Mouse (Mus musculus) liver, postnatal 0 days (tissue): Measurements from ENCODE around the gene Uhrf1bp1. TPM values are rescaled to one million over a fixed set of nuclear protein-coding genes. Genes with fewer than 3 reads are reported as not detected.

Source experiments
- ATAC-seq: fragments of 200-750 bp; cut with Nextera tagmentation; 2 replicates; pipeline ENCODE4 v1.8.0; 2017; ENCODE audit warnings: mild to moderate bottlenecking, moderate library complexity
- DNase-seq: peaks from one replicate; pipeline ENCODE4 v3.0.0-alpha.2; 2016
- H3K27ac ChIP-seq: fragments of 300-500 bp; sonication (generic); 2 replicates; pipeline ENCODE4 v1.5.1; 2014; ENCODE audit warnings: antibody characterized with exemption, moderate library complexity, mild to moderate bottlenecking, low read depth
- H3K27me3 ChIP-seq: fragments of 300-500 bp; sonication (generic); 2 replicates; pipeline ENCODE4 v1.6.1; 2014; ENCODE audit warnings: low read length, control low read depth, mixed read lengths; ENCODE audit not compliant: insufficient read depth
- H3K36me3 ChIP-seq: fragments of 300-500 bp; sonication (generic); replicated peaks from 2 replicates; pipeline ENCODE4 v1.6.1; 2014; ENCODE audit warnings: mild to moderate bottlenecking, control low read depth, low read length, moderate library complexity, mixed read lengths; ENCODE audit not compliant: insufficient read depth
- H3K4me1 ChIP-seq: fragments of 300-500 bp; sonication (generic); 2 replicates; pipeline ENCODE4 v1.6.1; 2014; ENCODE audit warnings: antibody characterized with exemption, mild to moderate bottlenecking, control low read depth; ENCODE audit not compliant: insufficient read depth
- H3K4me2 ChIP-seq: fragments of 300-500 bp; sonication (generic); 2 replicates; pipeline ENCODE4 v1.6.1; 2014; ENCODE audit warnings: low read depth, mild to moderate bottlenecking, low read length, moderate library complexity, mixed read lengths
- H3K4me3 ChIP-seq: fragments of 300-500 bp; sonication (generic); 2 replicates; pipeline ENCODE4 v1.5.1; 2014; ENCODE audit warnings: low read depth, low read length
- H3K9ac ChIP-seq: fragments of 300-500 bp; sonication (generic); replicated peaks from 2 replicates; pipeline ENCODE4 v1.6.1; 2014; ENCODE audit warnings: mild to moderate bottlenecking, moderate library complexity
- H3K9me3 ChIP-seq: fragments of 300-500 bp; sonication (generic); 2 replicates; pipeline ENCODE4 v1.6.1; 2016; ENCODE audit warnings: mild to moderate bottlenecking, control low read depth, low read length, mixed read lengths
- CTCF ChIP-seq: sonication (generic); IDR thresholded peaks from 2 replicates; pipeline ENCODE4 v1.5.1; 2016; ENCODE audit warnings: antibody characterized with exemption, low read depth
- EP300 ChIP-seq: IDR thresholded peaks from 2 replicates; pipeline ENCODE4 v1.6.1; 2016; ENCODE audit warnings: antibody characterized with exemption, low read depth, mild to moderate bottlenecking
- WGBS: fragments of 180-500 bp; shearing (Covaris S2); extraction: QIAGEN DNeasy Blood & Tissue Kit; methylation state at CpG from one replicate; pipeline ENCODE4 v1.1.7; 2014; ENCODE audit not compliant: insufficient replicate concordance; 5-methylcytosine and 5-hydroxymethylcytosine counted together
- polyA plus RNA-seq: library from polyadenylated mRNA; unstranded; fragments of >200 nt; fragmentation: Nextera tagmentation; extraction: Ambion mirVana; gene quantifications from 2 replicates; pipeline ENCODE4 v1.2.1, GENCODE M21; 2015

Uhrf1bp1 gene
- polyA plus RNA-seq, 1 experiment from 2014 or later: 2.2 TPM

DNA sequence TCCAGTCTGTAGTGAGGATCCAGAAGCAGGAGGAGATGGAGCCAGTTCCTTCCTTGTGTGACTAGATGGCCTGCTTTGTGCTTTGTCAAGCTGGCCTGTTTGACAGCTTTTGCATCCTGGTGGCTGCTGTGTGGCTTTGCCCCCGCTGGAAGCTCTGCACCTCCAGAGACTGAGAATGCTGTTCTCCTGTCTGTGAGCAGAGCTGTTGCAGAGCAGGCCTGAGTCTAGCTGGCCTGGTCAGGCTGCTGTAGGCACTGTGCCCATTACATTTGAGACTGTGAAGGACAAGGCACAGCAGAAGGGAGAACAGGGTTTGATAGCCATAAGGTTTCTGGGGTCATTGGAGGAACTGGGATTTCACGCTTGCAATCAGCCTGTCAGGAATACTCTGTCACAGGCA, 85.5 kb downstream of the Uhrf1bp1 start:
- no peaks in the 10 kb centered on the region for H3K9me3 ChIP-seq
- H3K36me3 ChIP-seq: no peaks in the 10 kb centered on the region
- no peak overlapping the region for H3K27ac ChIP-seq
- no peaks in the 10 kb centered on the region for H3K27me3 ChIP-seq
- H3K9ac ChIP-seq: no peak overlapping the region
- 67% methylated on average over 2 of the region's 2 CpGs for WGBS
- H3K4me2 ChIP-seq: no peak overlapping the region
- ATAC-seq: no peak
- TF ChIP-seq CTCF (no peak), EP300 (no peak)
- DNase-seq: no peak
- H3K4me1 ChIP-seq: peaks cover 16% of the 10 kb centered on the region
- H3K4me3 ChIP-seq: no peak overlapping the region

DNA sequence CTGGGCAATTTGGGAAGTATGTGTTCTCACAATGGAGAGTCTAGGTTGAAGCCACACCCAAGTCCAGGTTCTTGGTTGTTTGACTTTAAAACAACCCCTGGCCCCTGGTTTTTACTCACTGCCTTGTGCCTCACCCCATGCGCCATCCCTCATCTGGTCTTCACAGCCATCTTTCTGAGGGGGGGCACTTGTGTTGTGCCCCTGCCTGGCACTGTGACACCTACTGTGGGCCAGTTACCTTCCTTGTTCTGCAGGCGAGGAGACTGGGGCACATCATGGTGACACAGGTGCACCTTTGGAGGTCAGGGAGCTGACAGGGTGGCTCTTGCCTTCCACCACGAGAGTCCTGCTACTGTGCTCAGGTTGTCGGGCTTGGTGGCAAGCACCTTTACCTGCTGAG, 85.9 kb downstream of the Uhrf1bp1 start:
- no peak overlapping the region for H3K27ac ChIP-seq
- H3K4me2 ChIP-seq: no peak overlapping the region
- no peaks in the 10 kb centered on the region for H3K9me3 ChIP-seq
- WGBS: 76% methylated on average over 4 of the region's 4 CpGs
- DNase-seq: no peak
- H3K4me1 ChIP-seq: peaks cover 13% of the 10 kb centered on the region
- TF ChIP-seq CTCF (no peak), EP300 (no peak)
- H3K9ac ChIP-seq: no peak overlapping the region
- H3K27me3 ChIP-seq: no peaks in the 10 kb centered on the region
- H3K36me3 ChIP-seq: no peaks in the 10 kb centered on the region
- ATAC-seq: no peak
- no peak overlapping the region for H3K4me3 ChIP-seq

DNA sequence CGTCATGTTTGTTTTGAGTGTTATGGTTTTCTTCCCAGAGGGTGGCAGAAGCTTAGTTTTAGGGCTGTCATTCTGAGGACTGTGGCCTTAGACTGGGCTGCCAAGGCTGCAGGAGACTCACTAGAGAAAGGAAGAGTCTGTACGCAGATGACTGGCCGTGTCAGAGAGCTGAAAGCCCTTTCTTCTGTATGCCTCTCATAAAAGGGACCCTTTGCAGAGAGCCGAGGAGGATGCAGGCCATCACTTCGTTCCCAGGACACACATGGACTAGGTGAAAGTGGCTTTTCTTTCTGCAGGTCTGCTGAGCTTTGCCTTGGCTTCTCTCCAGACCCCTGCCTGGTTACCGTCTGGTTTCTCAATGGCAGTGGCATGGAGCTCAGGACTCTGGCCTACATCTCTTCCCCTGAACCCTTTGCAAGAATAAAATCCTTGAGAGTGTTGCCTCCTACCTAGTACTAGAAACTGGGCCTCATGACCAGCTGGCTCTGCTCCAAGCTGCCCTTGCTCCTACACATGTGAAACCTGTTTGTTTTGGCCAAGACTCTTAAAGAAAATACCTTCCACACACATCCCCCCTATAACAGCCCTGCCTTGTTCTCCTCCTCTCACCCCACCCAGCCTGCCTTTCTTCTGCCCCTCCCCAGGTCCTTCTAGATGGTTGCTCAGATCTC, 89.4 kb downstream of the Uhrf1bp1 start:
- ATAC-seq (no peak), DNase-seq (peak; percentile 49)
- no peak overlapping the region for H3K4me3 ChIP-seq
- peaks cover 2% of the 10 kb centered on the region; the same call in 1 of the 2 replicates for H3K4me1 ChIP-seq
- H3K9ac ChIP-seq: 0 out of 2 replicates have a peak overlapping the region, but pooled peaks have one; percentile 11
- H3K9me3 ChIP-seq: no peaks in the 10 kb centered on the region
- no peaks in the 10 kb centered on the region for H3K36me3 ChIP-seq
- H3K27me3 ChIP-seq: no peaks in the 10 kb centered on the region
- no peak overlapping the region for H3K4me2 ChIP-seq
- TF ChIP-seq CTCF (no peak), EP300 (no peak)
- 61% methylated on average over 6 of the region's 6 CpGs for WGBS
- H3K27ac ChIP-seq: no peak overlapping the region

DNA sequence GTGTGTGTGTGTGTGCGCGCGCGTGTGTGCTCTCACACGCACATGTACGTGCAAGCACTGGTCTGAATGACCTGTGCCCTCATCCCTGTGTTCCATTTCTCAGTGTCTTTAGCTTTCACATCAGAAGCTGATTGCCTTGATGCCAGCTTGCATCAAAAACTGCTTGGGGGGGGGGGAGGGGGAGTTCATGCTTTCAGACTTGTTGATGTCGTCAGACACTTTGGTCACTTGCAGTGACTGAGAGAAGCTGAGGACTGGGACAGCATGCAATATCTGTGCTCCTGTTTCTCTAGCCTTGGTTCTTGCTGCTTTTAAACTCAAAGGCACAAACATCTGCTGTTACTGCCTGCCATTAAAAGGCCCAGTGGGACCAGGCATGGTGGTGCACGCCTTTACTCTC, 90.1 kb downstream of the Uhrf1bp1 start:
- no peaks in the 10 kb centered on the region for H3K27me3 ChIP-seq
- TF ChIP-seq CTCF (no peak), EP300 (no peak)
- no peak overlapping the region for H3K9ac ChIP-seq
- WGBS: 87% methylated on average over 8 of the region's 8 CpGs
- DNase-seq (no peak), ATAC-seq (no peak)
- no peaks in the 10 kb centered on the region for H3K9me3 ChIP-seq
- no peaks in the 10 kb centered on the region for H3K36me3 ChIP-seq
- peaks cover 2% of the 10 kb centered on the region; the same call in 1 of the 2 replicates for H3K4me1 ChIP-seq
- H3K27ac ChIP-seq: no peak overlapping the region
- no peak overlapping the region for H3K4me2 ChIP-seq
- H3K4me3 ChIP-seq: no peak overlapping the region

DNA sequence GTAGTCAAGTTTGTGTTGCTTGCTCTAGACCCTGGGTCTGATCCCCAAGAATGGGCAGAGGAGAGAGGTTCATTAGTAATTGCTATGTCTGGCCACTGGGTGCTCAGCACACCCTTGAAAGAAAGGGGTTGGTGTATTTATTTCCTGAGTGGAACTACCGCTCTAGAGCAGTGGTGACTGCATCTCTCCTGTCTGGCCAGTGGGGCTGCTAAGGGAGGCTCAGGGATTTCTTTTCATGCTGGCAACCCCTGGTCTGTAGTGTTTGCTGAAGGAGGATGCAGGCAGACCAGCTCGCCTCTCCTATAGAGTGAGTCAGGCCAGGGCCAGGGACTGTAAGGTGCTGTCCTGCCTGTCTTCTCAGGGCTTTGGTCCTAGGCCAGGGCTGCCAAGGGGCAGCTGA, 90.9 kb downstream of the Uhrf1bp1 start:
- H3K9ac ChIP-seq: no peak overlapping the region
- peaks cover 2% of the 10 kb centered on the region; the same call in 1 of the 2 replicates for H3K4me1 ChIP-seq
- no peaks in the 10 kb centered on the region for H3K36me3 ChIP-seq
- H3K4me3 ChIP-seq: no peak overlapping the region
- H3K27me3 ChIP-seq: no peaks in the 10 kb centered on the region
- ATAC-seq: no peak
- WGBS: 72% methylated on average over 2 of the region's 2 CpGs
- no peaks in the 10 kb centered on the region for H3K9me3 ChIP-seq
- no peak for DNase-seq
- TF ChIP-seq CTCF (no peak), EP300 (no peak)
- H3K4me2 ChIP-seq: no peak overlapping the region
- H3K27ac ChIP-seq: no peak overlapping the region

Other genes with a start within 250 kb of the Uhrf1bp1 start
- 17.9 and 20.2 TPM in 2 replicates for gene Nudt3, start 232.9 kb upstream of the Uhrf1bp1 start, polyA plus RNA-seq
- gene RPS10-NUDT3, start 221.2 kb upstream of the Uhrf1bp1 start, polyA plus RNA-seq: not detected in 2 replicates
- gene Rps10, start 219.8 kb upstream of the Uhrf1bp1 start, polyA plus RNA-seq: 523 and 535 TPM in 2 replicates
- 0.27 and 0.29 TPM in 2 replicates for gene Pacsin1, start 200.9 kb upstream of the Uhrf1bp1 start, polyA plus RNA-seq
- gene Spdef, start 127.5 kb upstream of the Uhrf1bp1 start, polyA plus RNA-seq: 0.08 TPM in 1 of 2 replicates, not detected in the other
- 23.8 and 24.7 TPM in 2 replicates for gene D17Wsu92e, start 35.8 kb upstream of the Uhrf1bp1 start, polyA plus RNA-seq
- gene Snrpc, start 18.3 kb upstream of the Uhrf1bp1 start, polyA plus RNA-seq: 96.2 and 99.0 TPM in 2 replicates
- gene Anks1, start 52.9 kb downstream of the Uhrf1bp1 start, polyA plus RNA-seq: 2.3 and 3.0 TPM in 2 replicates
- 17.4 and 17.8 TPM in 2 replicates for gene Taf11, start 53.4 kb downstream of the Uhrf1bp1 start, polyA plus RNA-seq
- 0.07 TPM in 1 of 2 replicates, not detected in the other for gene Tcp11, start 224.2 kb downstream of the Uhrf1bp1 start, polyA plus RNA-seq